Mouse (Mus musculus): ENCODE measurements around the gene Btbd35f1.
"Not testable (repeated sequence)": the region's sequence is repeated elsewhere in the genome, so short reads cannot be mapped to it uniquely, and the experiment has no call there.

Btbd35f1 gene

GRCm38 (mm10) chrX:32559755-32560154 is at the start of gene Btbd35f1:
TSS of gene Btbd35f1 (plus strand) at chrX:32560055.
- DNase-seq (ENCODE audit: low read depth, low spot score): not testable (repeated sequence)

GRCm38 (mm10) chrX:32590878-32591542 is 31.2 kb downstream of the Btbd35f1 start:
- not testable (repeated sequence) for DNase-seq (ENCODE audit: low read depth, low spot score)

- not testable (repeated sequence) for DNase-seq (ENCODE audit: low read depth, low spot score)
These were observed 41.2 kb downstream of the Btbd35f1 start for GRCm38 (mm10) chrX:32601008-32601407.

- not testable (repeated sequence) for DNase-seq (ENCODE audit: low read depth, low spot score)
These were observed 41.6 kb downstream of the Btbd35f1 start for GRCm38 (mm10) chrX:32601425-32601824.
